Mouse (Mus musculus) left cerebral cortex, adult 9 months (tissue): ENCODE measurements around the gene Clec3b.

Experiments
- DNase-seq, 2 experiments: peaks; one replicate each; pipeline ENCODE4 v3.0.0; 2022; ENCODE audit warnings: low spot score in 2 of 2

Gene Clec3b

DNA sequence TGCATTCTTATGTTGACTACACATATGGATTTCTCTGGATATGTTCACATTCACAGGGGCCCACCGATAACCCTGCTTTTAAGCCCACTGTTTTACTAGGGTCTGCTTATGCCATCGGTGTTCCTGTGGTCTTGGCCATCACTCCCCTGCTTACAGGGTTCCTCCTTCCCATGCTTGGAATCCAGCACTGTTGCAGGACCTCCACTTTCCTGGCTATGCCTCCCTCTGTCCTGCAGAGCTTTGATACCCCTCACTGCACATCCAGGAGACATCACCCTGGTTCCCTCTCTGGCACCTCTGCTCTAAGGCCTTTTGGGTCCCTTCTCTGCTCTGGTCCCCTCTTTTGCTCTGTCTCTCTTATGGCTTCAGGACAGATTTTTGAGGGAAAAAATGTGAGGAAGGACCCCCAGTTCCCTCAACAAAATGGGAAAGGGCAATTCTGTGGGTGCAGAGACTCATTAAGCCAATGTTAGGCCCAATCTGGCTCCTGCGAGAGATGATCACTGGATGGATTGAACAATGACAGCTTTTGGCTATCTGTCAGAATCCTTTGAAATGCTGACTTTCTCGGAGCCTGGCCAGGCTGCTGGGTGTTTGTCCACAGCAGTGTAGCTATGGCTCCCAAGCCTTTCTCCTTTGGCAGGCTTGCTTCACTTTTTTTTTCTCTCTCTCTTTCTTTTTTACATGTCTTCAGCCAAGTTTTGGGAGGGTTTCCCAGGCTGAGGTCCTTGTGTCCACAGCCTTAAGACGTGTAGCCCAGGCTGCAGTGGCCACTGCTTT lies at the start of gene Clec3b:
Clec3b (plus strand) TSS at position 706 of the 780 bp plus-strand sequence.
- DNase-seq, result peak in 1 of 2 experiments; percentile 17

DNA sequence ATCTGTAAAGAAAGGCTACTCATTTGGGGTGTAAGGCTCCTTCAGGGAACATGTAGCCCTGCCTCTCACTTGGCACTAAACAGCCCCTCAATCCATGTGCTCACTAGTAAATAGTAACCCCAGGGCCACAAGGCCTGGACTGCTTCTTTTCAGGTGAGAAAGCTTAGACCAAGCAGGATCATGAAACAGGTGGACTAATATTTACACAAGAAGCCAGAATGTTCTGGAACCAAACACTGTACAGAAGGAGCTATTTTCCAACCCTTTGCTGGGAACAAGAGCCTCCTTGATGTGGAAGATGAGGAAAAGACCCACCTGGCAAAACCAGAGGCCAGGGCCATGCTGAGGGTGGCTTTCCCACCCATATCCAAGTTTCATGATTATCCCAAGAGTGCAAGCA lies 47.3 kb upstream of the Clec3b start:
- no peak for DNase-seq

- DNase-seq, result no peak
Observed at GRCm38 (mm10) chr9:123104362-123104761, 46.4 kb upstream of the Clec3b start.

DNA sequence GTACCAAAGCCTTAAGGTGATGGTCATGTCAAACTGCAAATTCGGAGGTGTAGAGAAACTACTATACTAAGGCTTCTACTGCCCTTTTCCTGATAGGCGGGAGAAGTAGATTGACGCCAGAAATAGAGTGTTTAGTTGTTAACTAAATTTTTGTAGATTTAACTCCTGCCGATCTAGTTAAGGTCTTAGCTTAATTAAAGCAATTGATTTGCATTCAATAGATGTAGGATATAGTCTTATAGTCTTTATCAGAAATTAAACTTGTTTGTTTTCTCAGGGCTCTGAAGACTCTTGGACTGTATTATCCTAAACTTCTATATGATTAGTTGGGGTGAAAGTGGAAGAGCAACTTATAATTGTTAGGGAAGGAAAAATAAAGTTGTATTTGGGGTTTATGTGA lies 43.6 kb upstream of the Clec3b start:
- DNase-seq, result no peak

DNA sequence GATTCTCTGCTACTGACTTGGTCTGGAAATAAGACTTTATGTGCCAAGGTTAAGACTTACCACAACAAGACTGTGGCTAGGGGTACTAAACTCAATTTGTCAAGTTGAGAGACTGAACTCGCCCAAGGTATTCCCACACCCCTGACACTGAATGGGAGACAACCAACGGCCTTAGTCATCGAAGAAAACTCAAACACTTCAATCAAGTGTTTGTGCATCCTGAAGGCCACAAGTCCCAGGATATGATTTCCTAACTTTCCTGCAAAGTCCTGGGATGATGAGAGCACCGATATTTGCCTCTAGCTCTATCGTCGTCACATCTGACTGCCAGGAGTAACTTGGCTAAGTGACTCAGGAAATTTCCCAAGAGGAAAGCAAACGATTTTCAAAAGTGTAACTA lies 41.6 kb upstream of the Clec3b start:
- DNase-seq, result no peak

DNA sequence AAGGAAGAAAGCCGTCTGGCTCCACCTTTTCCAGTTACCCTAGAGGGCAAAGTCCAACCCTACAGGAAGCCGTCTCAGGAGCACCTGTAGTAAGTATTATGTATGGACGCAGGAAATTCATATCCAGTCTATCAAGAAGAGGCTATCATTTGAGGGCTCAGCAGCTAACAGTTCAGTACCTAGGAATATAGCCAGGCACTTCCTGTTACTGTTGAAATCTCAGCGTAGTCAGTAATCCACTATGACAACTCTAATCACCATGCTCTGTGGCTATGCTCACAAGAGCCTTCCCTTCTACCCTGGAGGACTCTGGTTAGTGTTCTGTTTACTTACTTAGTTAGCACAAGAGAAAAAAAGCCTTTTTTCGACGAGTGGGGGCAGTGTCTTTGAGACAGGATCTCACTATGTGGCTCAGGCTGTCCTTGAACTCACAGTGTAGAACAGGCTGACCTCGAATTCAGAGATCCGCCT lies 39.0 kb upstream of the Clec3b start:
- no peak for DNase-seq

DNA sequence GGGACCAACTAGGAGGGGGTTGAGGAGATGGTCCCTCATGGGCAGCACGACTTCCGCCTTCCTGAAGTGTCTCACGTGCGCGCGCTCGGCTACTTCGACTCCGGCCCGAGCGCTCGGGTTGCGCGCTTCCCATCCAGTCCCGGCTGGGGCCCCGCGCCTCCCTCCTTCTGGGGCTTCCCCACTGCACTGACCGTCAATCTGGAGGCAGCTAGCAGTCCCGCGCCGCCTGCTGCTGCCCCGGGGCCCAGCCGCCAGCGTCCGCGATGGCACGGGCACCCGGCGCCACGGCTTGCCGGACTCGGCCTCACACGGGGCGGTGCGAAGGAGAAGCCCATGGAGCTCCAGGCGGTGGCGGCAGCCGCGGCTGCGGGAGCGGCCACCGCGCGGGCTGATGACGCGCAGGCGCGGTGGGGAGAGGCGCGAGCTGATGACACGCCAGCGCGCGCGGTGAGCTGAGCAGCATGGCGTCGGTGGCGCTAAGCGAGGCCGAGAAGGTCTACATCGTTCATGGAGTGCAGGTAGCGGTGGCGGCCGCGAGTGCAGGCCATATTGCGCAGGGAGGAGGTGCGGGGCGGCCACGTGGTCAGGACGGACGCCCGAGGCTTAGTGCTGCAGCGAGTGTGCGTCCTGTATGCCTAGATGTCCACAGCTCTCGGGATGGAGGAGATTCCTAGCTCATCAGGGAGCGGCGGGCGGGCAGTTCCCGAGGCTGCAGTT lies 37.8 kb upstream of the Clec3b start, which contains the start of the genes Zdhhc3 and Exosc7:
Zdhhc3 (minus strand) TSS at position 401 of the 717 bp plus-strand sequence.
Exosc7 (plus strand) TSS at position 411 of the 717 bp plus-strand sequence.
- peak; percentile 61 to 86 for DNase-seq

- DNase-seq, result no peak
Observed at GRCm38 (mm10) chr9:123113931-123114330, 36.8 kb upstream of the Clec3b start.

GRCm38 (mm10) chr9:123115566-123115965 lies 35.2 kb upstream of the Clec3b start:
- no peak for DNase-seq

DNA sequence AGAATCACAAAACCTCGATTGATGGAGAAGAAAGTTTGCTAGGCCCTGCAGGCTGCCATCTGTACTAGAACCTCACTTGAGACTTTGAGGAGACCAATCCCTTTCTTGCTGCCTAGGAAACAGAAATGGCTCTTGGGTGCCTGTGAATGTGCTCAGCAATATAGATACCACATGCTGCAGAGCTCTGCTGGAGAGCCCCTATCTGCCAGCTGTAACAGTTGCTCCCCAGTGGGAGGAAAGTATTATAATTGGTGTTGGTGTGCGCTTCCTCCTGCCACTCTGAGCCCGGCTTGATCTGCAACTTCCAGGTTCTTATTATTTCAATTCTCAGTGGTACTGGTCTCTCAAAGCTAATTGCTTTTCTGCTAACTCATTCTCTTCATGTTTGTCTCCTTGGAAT lies 27.7 kb upstream of the Clec3b start:
- no peak for DNase-seq

GRCm38 (mm10) chr9:123123571-123124412 lies 27.0 kb upstream of the Clec3b start:
- DNase-seq, result no peak

DNA sequence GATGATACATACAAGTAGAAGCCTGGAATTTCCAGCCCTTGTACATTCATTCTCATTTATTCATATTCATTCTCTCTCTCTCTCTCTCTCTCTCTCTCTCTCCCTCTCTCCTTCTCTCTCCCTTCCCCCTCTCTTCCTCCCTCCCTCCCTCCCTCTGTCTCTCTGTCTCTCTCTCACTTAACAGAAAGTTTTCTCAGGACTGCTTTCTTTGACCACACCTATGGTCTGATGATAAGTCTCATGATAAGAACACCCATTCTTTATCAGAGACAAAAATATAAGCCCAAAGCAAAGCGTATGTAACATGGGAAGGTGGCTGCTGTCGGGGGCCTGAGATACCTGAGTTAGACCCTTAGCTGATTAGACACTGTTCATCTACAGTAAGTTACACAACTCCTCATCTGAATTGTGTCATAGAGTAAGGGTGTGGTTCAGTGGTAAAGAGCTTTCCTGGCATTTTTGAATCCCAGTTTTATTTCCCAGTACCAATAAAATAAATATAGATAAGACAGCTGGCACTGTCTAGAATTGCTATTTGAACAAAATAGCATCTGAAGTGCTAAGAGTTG lies 26.2 kb upstream of the Clec3b start:
- no peak for DNase-seq

DNA sequence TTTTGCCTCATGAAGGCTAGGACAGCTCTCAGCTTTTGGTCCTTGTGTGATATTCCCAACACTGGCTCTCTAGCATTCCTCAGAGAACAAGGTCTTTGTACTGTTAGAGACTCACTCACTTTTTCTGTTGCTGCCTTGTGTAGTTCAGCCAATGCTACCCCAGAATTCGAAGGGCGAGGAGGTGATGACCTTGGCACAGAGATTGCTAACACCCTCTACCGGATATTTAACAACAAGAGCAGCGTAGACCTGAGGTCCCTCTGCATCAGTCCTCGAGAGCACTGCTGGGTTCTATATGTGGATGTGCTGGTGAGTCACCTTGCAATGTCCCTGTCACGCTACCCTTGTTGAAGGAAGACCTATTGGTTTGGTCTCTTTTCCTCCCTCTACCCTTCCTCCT lies 23.1 kb upstream of the Clec3b start:
- no peak for DNase-seq

GRCm38 (mm10) chr9:123132994-123133393 lies 17.8 kb upstream of the Clec3b start:
- DNase-seq, result no peak

DNA sequence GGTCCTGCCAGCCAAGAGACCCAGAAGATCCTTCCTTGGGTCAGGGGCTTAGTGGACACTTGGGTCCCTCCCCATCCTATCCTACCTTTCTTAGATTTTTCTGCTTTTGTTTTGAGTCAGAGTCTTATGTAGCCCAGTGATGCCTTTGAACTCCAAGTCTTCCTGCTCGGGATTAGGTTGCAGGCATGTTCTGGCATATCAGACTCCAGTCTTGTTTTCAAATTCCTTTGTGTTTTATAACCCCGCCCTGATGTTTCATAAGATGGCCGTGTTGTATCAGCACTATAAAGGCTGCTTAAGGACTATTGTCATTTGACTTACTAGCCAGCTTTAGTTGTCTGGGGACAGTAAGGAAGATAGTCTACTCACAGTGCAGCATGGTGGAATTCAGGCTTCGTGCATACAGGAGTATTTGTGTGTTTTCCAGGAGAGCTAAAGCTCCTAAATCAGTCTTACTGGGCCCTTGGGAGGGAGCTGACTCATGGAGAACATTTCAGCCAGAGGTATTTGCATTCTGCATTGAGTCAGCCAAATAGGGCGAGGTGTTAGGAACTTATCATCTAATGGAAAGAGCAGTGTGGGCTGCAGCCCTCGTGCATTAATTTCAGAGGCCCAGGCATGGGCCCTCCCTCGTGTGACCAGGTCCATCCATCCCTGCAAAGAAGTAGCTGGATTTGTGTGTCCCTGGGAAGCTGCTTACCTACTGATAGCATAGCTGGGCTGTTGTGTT lies 13.6 kb upstream of the Clec3b start:
- DNase-seq, result no peak

DNA sequence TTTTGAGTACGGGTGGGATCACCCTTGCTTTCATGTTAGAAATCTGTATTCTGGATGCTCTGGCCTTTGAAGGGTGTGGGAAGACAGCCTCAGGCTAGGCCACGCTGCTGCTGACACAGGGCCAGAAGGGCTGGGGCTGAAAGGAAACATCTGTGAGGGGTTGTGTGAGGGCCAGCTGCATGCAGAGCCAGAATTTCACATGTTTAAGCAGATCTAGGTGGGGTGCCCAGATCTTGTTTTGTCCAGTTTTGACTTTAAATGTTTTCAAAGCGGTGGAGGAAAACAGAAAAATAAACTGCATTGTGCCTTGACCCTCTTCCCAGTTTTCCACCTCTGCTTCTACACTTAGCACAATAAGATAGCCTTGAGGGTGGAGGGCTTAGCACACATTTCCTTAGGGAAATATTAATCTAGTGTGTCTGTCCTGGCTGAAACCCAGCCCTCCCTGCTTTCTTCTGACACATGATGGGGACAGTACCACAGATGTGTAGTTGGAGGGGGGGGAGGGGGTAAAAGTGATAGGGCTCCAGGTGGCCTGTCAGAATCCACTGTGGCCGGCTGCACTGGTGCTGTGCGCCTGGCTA lies 11.8 kb upstream of the Clec3b start:
- DNase-seq, result no peak

DNA sequence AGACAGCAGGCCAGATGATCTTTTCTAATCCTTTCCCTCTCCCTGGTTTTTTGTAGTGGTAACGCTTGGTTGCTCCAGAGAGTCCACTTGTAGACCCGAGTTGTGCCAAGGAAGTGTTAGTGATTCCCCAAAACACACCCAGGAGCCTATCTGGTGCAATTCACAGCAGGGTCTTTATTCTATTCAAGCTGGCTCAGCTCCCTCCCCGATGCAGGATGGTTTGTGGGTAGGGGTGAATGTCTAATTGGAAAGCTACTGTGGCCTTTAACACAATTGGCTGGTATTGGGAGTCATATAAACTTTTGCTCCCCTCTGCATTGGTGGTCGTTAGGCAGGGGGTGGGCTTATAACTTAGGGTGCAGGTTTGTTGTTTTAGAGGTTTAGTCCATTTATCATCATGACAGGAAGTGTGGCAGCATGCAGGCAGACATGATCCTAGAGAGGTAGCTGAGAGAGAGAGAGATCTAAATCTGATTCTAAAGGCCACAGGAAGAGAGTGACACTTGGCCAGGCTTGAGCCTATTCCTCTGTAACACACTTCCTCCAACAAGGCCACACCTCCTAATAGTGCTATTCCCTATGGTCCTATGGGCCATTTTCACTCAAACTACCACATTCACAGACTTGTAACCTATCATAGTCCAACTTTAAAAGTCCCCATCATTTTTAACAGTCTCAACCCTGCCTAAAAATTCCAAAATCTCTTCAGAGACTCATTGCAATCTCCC lies 10.7 kb upstream of the Clec3b start:
- DNase-seq, result no peak

DNA sequence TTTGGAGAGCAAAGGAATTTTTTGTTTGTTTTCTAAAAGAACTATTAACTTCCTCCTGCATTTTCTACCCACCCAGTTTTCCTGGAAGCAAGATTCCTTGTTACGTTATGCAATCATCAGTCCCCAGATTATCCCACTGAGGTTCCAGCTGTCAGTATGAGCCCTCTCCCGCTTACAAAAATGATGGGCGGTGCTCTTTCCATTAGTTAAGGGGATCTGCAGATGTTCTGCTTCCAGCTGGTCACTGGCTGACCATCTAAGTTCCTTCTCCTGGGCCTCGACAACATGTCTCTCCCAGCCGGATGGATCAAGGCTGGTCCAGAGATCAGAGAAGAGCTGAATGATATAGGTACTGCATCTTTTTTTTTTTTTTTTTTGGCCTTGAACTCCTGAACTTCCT lies 2.3 kb upstream of the Clec3b start:
- no peak for DNase-seq

- DNase-seq, result no peak
Observed at GRCm38 (mm10) chr9:123151561-123151960, 815 bp downstream of the Clec3b start.

- DNase-seq, result no peak
Observed at GRCm38 (mm10) chr9:123152026-123152425, 1.3 kb downstream of the Clec3b start.
